Mouse (Mus musculus) layer of hippocampus, postnatal 14 days (tissue): ENCODE measurements at regions not wholly inside any gene's neighbourhood (a gene's known extent, or its start where the extent isn't known, plus 50 kb on each side); places are given as distances from the start of the nearest gene placed in this dataset.

ENCODE experiments used
- DNase-seq, 2 experiments: peaks; one replicate each; pipeline ENCODE4 v3.0.0; 2021 to 2022; ENCODE audit warnings: low spot score in 2 of 2, mixed read lengths in 1 of 2

- no peak for DNase-seq
Measured at GRCm38 (mm10) chr1:185834171-185834570, 282.9 kb downstream of the Lyplal1 start.

DNA sequence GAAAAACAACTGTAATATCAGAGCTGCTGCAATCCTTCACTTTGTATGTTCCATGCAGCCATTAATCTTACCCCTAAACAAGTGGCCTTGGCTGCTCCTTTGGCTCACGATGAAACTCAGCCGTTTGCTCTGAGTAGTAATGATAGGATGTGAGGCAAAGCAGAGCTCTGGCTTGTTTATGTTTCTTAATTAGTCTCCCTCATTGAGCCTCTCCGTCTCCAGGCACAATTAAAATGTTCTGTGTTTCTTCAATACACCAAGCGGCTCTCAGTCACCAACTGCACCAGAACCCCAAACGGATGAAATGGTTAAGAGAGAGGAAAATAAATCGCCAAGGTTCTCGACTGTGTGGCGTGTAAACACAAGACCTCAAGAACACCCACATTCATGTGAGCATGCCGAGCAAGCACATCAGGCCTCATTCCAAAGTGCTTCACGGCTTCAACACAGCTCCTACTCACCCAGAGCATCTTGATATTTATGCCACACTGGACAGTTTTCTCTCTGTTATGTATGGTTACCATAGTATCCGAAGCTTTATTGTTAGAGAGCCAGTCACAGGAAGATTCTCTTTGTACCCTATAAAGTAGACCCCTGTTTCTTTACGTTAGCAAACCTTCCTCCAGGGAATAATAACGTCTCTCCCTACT lies 280.4 kb downstream of the Lyplal1 start:
- no peak for DNase-seq

DNA sequence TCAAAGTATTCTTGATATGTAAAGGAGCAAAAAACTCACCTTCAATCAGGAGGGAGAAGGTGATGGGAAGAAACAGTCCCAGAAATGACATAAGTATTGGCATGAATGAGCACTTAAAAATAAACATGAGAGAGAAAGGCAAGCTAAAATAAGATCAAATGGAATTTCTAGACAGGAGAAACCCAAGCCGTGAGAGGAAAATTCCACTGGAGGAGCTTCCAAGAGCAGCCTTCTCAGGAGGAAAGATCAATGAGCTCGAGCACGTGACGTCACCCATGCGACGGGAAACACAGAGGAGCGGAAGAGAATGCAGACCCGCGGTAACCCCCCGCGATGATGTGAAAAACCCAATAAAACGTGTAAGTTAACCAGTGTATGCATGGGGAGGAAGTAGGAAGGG lies 274.6 kb downstream of the Lyplal1 start:
- no peak for DNase-seq

DNA sequence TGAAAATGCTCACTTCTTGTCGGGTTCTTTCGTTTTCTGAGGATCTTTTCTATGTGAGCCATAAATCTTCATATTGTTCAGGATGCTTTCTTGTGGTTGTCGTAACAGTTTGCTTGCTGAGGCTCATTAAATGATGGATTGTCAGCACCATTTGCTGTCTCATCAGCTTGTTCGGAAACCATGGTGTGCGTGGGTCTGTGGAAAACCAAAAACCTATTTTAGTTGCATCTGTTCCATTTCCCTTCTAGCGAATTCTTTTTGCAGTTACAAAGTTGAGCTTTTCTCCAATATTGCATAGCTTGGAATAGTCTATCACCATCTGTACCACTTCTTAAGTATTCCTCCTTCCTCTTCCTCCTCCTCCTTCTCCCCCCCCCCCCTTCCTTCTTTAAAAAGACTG lies 269.9 kb downstream of the Lyplal1 start:
- peak in 1 of 2 experiments; percentile 62 for DNase-seq

DNA sequence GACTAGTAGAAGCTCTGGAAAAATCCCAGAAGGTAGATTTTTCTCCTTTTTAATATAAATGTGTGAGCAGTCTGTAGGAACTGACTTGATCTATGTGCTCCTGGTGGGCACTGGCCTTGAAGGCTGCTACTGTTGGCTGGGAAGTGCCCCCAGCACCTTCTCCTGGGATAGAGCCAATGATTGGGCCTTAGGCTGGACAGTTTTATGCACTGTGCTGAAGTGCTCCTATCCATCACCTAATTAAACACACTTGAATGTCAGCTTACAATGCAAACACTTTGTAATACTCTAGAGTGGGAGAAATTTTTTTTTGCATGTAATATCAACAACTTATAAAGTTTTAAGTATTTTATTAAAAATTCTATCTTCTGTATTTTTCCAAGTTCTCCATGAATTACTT lies 266.5 kb downstream of the Lyplal1 start:
- no peak for DNase-seq

- DNase-seq = no peak
Measured at GRCm38 (mm10) chr1:185851262-185851893, 265.7 kb downstream of the Lyplal1 start.

GRCm38 (mm10) chr1:185861692-185862091 lies 255.4 kb downstream of the Lyplal1 start:
- no peak for DNase-seq

GRCm38 (mm10) chr1:185865945-185866344 lies 251.2 kb downstream of the Lyplal1 start:
- peak in 1 of 2 experiments; percentile 29 for DNase-seq

DNA sequence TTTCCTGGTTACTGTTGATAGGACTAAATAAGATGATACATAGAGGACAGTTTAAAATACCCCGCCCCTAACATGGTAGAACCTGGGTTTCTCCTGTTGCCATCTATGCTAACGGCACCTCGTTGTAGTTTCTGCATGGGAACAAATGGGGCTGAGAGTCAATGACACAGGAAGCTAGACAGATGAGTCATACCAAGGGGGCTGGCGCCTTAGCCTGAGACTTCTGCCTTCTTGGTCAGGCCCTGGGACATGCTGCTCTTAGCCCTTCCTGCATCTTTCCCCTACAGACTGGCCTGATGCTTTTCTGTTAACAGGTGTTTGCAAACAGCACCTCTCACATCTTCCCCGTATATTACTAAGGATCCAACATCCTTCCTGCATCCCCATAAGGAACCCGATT lies 250.5 kb downstream of the Lyplal1 start:
- DNase-seq = no peak

- DNase-seq = no peak
Measured at GRCm38 (mm10) chr1:185867018-185867417, 250.1 kb downstream of the Lyplal1 start.

- DNase-seq = no peak
Measured at GRCm38 (mm10) chr1:185868721-185869120, 248.4 kb downstream of the Lyplal1 start.

GRCm38 (mm10) chr1:185887031-185887430 lies 230.1 kb downstream of the Lyplal1 start:
- DNase-seq = no peak

GRCm38 (mm10) chr1:185891814-185892213 lies 225.3 kb downstream of the Lyplal1 start:
- no peak for DNase-seq

- DNase-seq = no peak
Measured at GRCm38 (mm10) chr1:185893421-185893820, 223.7 kb downstream of the Lyplal1 start.

- peak in 1 of 2 experiments; percentile 10 for DNase-seq
Measured at GRCm38 (mm10) chr1:185898475-185898874, 218.6 kb downstream of the Lyplal1 start.

GRCm38 (mm10) chr1:185900316-185900715 lies 216.8 kb downstream of the Lyplal1 start:
- DNase-seq = no peak

DNA sequence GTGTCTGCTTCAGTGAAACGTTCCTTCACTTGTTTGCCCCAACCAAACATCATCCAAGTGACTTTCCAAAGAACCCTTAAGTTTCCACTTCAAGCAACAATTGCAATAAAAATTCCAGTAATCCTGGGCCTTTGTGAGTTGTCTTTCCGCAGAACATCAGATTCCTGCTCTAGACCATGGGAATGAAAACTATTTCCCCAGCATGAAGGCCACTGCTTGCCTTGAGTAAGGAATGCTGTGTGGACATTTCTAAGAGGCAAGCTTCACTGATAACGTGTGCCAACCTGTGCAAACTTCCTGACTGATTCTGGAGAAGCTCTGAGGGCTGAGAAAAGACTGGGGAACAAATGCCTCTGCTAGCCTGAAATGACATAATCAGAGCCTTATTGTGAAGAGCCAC lies 214.7 kb downstream of the Lyplal1 start:
- no peak for DNase-seq

DNA sequence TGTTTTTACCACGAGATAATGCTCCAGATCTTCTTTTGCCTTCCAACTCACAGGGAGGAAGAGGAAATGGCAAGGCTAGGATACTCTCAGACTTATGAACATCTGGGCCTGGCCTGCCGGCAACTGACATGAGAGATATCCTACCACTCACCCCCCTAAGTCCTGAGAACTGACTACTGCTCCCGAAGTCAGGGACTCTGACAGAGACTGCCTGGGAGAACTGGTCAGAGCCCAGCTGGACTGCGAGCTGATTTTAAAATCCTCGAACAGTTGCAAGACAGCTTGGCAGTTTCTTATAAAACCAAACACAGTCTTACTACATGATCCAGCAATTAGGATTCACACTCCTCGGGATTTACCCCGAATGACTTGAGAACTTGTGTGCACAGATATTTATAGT lies 211.4 kb downstream of the Lyplal1 start:
- DNase-seq = no peak

- no peak for DNase-seq
Measured at GRCm38 (mm10) chr1:185915579-185915978, 201.5 kb downstream of the Lyplal1 start.

DNA sequence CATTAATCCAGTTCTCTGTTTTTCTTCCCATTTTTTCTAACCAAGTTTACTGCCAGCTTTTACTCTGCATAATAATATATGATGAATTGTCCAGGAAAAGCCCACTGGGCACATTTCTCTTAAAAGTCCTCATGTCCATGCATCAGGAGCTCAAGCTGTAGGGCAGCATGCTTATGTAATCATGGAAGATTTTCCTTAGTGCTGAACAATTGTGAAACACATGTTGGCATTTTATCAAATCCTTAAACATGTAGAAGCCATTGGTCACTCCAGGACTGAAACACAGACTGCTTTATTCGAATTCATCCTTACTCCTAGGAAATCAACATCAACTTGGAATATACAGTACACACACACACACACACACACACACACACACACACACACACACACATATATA lies 198.4 kb downstream of the Lyplal1 start:
- no peak for DNase-seq

- DNase-seq = no peak
Measured at GRCm38 (mm10) chr1:185923723-185924122, 193.4 kb downstream of the Lyplal1 start.

DNA sequence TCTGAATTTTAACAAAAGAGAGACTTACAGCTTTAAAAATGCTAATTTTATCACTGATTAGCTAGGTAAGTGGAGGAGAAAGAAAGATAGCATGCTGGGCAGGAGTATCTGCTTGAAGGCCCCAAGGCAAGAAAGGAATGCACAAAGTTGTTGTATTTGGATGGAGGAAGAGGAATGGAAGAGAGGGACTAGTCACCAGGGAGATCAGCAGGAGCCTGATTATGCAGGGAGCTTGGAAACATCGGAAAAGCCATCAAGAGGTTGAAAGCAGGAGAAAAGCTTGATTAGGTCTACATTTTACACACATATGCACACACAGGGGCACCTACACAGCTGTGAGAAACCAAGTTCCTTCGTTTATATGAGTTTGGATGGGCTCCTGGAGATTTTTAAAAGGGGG lies 188.1 kb downstream of the Lyplal1 start:
- no peak for DNase-seq

- DNase-seq = no peak
Measured at GRCm38 (mm10) chr1:185929761-185930160, 187.3 kb downstream of the Lyplal1 start.
